Mouse (Mus musculus) cerebellum, adult 9-10 months (tissue): ENCODE data around the gene Btbd19.

Experiments used
- DNase-seq: peaks from one replicate; pipeline ENCODE4 v3.0.0; 2022

Btbd19 gene

GRCm38 (mm10) chr4:117133817-117134600 lies 8.5 kb upstream of the Btbd19 start, which contains the start of gene Plk3:
Plk3 (minus strand) TSS chr4:117133963.
- peak; percentile 99 for DNase-seq

DNA sequence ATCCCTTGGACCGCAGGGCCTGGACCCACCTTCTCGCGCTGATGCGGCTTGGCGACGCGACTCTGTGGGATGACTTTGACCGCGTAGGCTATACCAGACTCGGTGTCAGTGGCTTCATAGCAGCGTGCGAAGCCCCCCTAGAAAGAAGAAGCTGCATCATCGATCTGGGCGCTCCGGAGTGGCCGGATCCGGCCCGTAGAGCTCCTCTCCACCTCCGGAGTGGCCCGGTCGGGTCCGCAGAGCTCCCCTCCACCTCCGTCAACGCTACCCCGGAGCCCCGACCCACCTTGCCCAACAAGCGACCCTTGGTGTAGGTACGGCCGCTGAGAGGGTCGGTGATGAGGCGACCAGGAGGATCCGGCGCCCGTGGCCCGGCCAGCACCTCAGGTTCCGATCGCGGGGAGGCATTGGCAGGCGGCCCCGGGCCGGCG lies 7.9 kb upstream of the Btbd19 start:
- no peak for DNase-seq

DNA sequence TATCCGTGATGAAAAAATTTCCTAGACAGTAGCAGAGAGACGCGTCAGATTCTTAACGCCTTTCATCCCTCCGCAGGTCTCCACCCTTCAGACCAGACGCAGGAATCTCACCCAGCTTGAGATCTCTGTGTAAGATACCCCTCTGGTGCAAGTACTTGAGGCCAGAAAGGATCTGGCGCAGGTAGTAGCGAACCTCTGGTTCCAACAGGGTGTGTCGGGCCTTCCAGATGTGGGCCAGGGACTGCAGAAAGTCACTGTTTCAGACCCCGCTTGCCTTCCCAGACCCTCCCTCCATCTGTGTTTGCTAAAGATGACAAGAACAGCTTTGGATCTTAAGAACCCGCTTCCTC lies 7.2 kb upstream of the Btbd19 start:
- peak; percentile 60 for DNase-seq

DNA sequence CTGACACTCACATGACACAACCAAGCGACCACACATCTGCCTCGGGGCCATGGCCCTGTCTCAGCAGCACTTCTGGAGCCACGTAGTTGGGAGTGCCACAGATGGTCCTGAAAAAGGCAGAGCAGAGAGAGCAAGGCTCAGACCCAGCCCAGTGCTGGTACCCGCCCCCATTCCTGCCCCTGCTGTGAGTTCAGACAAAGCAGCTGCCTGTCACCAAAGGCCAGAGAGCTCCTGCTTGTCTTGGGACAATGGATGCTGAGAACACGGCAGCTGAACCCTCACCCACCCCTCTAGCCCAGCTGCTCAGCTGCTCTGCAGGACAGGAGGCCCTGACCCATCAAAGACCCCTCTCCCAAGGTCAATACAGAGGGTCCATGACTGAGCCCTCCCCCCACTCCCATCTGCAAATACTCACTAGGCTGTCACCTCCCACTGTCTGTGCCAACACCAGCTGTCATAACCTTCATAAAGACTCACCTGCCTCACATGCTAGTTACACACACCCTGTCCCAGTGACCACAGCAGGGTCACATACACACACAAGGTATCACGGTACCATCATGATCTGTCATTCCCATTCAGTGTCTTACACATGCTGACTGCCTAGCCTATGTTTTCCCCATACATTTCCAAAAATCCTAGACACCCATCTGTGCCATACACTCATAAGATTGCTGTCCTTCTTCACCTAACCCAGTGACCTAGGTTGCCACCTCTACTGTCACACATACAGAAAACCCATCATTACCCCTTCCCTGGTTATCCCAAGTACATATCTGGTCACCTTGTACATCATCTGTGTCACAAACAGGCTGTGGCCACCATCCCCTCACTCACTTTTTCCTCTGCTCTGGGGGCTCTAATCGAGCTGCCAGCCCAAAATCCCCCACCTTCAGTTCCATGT lies 6.6 kb upstream of the Btbd19 start:
- DNase-seq: peak; percentile 52

DNA sequence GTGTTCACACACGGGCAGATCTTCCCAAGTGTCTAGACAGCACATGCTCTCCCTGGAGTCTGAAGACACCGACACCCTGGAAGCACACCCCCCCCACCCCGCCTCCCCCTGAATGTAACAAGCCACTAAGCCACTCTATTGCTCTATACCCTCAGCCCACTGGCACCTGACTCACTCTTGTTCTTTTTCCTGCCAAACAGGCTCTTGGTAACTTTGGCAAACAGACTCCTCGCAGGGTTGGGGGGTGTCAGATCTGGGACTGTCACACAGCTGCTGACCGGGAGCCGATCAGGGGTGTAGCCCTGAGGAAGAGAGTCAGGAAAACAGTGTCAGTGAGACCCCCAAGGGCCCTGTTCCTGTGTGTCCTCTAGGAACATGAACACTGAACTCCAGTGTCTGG lies 5.7 kb upstream of the Btbd19 start:
- no peak for DNase-seq

DNA sequence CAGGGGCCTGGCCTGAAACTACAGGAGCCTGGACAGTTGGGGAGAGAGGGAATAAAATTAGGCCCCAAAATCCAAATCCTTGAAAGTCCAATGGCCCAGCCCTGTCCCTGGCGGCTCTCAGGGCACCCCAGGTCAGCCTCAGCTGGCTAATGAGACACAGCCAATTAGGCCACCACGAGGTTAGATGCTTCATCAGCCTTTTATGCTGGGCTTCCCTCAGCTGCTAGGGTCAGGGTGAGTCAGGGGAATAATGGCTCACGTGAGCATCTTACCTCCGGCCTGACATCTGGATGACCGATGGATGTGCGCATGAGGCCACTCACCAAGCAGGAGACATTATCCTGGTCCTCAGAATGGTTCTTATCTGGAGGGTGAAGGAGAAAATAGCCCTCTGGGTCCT lies 5.3 kb upstream of the Btbd19 start:
- DNase-seq: no peak

DNA sequence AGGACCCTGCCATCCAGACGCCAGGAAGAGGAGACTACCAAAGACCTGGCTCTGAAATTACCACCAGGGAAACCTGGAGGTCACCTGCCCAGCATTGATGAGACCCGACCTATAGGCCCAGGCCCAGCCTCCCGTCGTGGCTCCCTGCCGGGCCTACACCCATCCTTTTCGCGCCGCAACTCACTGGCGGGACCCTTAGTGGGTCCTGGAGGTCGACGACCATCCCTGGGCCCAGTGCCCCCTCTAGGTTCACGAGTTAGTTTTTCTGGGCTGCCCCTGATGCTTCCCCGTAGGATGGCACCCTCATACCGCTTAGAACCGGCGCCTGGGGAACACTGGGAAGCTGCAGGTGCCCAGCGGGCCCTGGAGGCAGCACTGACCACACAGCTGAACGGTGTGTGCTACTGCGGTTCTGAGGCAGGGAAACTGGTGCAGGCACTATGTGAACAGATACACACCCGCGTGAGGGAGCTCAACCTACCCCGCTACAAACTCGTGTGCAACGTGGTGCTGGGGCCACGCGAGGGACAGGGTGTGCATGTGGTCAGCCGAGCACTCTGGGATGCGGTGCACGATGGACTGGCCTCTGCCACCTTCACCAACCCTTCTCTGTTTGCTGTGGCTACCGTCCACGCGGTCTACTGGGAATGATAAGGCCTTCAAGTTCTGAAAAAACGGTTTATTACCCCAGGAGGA lies 2.6 kb upstream of the Btbd19 start:
- no peak for DNase-seq

GRCm38 (mm10) chr4:117126675-117127290 lies 1.3 kb upstream of the Btbd19 start, which contains the start of gene Tctex1d4:
Tctex1d4 (plus strand) TSS chr4:117126794.
- no peak for DNase-seq

DNA sequence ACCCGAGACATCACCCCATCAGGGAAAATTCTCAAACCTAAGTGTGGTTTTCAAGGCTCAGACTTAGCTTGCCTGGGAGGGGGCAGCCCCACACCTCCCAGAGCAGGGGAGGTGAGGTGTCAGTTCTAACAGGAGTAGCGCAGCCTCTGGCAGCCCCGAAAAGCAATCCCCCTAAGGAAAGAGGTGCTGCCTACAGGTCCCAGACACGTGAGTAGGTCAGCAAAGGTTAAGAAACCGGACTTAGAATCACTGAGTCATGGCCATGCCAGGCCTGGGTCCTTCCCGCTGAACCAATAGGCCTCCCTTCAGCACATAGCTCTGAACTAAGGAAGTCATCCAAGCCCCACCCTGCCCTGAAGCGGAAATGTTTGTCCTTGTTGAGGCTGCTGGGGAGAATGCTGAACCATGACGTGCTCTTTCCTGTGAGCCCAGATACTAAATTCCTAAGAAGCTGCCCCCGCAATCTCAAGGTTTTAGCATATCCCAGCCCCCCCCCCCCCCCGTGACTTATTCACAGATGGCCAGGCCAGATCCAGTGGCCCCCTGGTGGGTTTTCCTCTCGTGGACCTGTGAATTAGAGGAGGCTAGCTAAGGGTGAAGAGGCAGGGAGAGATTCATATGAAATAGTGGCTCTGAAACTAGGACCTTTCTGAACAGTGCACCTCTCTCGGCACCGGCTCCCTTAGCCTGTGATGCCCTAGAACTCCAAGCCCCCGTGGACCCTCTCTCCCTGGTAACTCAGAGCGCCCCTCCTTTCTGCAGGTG lies 567 bp upstream of the Btbd19 start:
- peak; percentile 39 for DNase-seq

DNA sequence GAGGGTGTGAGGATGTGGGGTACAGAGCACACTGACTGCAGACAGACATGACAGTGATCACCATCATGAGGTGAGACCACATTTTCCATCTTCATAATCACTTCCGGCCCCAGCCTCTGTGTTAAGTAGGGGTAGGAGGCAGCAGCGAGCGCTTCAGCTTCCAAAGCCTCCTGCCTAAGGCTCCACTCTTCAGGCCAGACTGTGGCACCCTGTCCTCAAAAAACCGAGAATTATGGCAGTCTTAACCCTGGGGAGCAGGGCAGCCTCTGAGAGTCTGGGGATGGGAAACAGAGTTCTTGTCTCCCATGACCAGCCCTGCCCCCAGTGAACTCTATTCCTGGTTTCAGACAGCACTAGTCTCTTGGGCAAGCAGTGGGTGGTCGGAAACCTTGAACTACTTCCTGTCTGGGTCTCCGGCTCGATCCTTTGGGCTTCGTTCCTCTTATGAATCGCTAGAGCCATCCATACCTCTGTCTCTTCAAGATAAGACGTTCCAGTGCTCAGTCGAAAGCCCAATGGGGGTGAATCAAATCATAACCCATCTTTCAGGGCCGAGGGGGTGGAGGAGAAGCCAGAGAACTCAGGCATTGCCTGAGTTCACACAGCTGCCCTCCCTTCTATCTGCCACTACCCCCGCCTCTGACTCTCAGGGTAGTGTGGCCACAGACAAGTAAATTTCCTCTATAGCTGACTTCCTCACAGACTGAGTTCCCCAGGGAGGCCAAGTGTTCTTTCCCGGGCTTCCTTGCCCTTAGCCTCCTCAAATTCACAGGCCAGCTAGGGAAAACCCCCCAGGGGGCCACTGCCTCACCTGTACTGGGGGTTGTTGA lies 792 bp downstream of the Btbd19 start:
- DNase-seq: no peak

- no peak for DNase-seq
Observed at GRCm38 (mm10) chr4:117124218-117124517, 1.4 kb downstream of the Btbd19 start.

- peak; percentile 33 for DNase-seq
Observed at GRCm38 (mm10) chr4:117123546-117124217, 1.8 kb downstream of the Btbd19 start.

- DNase-seq: no peak
Observed at GRCm38 (mm10) chr4:117122209-117122608, 3.3 kb downstream of the Btbd19 start.

GRCm38 (mm10) chr4:117120445-117121414 lies 4.8 kb downstream of the Btbd19 start:
- peak; percentile 92 for DNase-seq

DNA sequence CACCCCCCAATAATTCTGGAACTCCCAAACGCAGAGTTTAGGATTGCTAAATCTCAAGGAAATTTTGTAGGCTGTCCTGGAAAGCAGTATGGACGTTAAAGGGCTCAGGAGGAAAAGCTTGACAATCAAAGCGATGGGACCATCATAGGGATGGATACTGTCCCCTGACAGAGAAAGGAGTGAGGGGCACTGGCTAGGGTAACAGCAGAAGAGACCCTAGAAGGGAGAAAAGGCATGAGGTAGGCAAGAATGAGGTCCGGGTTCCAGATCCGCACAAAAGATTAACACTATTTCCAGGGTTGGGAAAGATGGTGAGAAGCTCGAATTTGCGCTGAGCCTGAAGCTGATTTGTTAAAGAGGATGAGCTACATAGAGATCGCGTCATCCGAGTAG lies 5.5 kb downstream of the Btbd19 start:
- no peak for DNase-seq

- DNase-seq: peak; percentile 53
Observed at GRCm38 (mm10) chr4:117119636-117120035, 5.9 kb downstream of the Btbd19 start.

GRCm38 (mm10) chr4:117117931-117118330 lies 7.6 kb downstream of the Btbd19 start:
- peak; percentile 22 for DNase-seq

GRCm38 (mm10) chr4:117115592-117115991 lies 9.9 kb downstream of the Btbd19 start:
- DNase-seq: no peak

- DNase-seq: no peak
Observed at GRCm38 (mm10) chr4:117113237-117113636, 12.3 kb downstream of the Btbd19 start.
